Mouse (Mus musculus) left cerebral cortex, postnatal 36 days (tissue): ENCODE data around the gene Prss56. TPM values are rescaled to one million over a fixed set of nuclear protein-coding genes. Genes with fewer than 3 reads are reported as not detected.

Experiments used
- DNase-seq, 2 experiments: peaks; one replicate each; pipeline ENCODE4 v3.0.0; 2021 to 2022; ENCODE audit warnings: low spot score in 2 of 2, mixed read lengths in 1 of 2
- intact Hi-C: fragments of 180-260 bp; cut with DNase I; formaldehyde crosslinking; loops from one replicate; pipeline ENCODE4 v1.15.1; 2025
- total RNA-seq, 2 experiments: library from RNA; stranded (reverse); gene quantifications; 2 replicates each; pipeline ENCODE4 v1.2.3; 2021

Gene Prss56
- total RNA-seq, 2 experiments from 2014 or later: 0.88 to 0.89 TPM

DNA sequence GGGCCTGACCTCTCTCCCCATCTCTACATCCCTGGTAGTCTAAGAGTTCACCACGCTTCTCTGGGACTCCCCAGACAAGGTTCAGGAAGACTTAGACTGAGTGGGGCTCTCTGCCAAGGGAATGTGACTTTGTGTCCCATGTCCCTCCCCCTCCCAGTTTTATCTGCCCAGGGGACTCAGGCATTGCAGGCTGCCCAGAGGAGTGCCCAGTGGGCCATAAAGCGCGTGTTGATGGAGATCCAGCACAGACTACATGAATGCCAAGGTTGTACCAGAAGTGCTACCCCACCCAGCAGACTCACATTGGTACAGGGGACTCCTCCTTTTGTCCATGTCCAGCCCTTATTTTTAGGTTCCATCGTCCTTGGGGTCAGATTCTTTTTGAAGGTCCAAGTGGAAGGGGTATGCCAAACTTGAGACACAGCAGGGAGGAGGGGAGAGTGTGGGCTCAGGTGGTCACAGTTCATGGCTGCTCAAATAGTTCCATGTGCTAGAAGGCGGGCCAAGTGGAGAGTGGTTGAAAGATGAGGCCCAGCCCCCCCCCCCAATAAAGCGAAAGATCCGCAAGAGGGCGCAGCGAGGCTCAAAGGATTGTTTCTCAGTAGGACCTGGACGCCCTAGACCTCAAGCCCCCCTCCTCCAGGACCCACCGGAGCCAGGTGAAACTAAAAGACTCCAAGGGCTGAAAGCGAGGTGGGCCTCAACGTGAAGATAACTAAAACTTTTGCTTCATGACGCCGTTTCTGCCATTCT is 1.1 kb downstream of the Prss56 start:
- intact Hi-C loops: no loop called here
- DNase-seq: no peak

DNA sequence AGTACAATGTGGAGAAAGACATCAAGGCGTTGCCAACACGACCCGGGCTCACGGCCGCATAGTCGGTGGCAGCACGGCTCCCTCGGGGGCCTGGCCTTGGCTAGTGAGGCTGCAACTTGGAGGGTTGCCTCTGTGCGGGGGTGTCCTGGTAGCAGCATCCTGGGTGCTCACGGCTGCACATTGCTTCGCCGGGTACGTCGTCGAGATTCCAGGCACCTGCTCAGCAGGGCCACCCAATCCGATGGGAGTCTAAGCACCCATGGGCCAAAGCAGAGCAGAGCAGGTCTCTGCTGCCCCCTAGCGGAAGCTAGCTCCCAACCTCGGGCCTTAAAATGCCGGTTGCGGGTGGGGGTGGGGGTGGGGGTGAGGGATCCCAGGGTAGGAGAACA is 1.6 kb downstream of the Prss56 start:
- DNase-seq: peak; percentile 64 to 65
- intact Hi-C loops: loop anchor here (5.0 kb wide), 5 partner anchors 87 to 572 kb away; no protein-coding TSS in a partner anchor

DNA sequence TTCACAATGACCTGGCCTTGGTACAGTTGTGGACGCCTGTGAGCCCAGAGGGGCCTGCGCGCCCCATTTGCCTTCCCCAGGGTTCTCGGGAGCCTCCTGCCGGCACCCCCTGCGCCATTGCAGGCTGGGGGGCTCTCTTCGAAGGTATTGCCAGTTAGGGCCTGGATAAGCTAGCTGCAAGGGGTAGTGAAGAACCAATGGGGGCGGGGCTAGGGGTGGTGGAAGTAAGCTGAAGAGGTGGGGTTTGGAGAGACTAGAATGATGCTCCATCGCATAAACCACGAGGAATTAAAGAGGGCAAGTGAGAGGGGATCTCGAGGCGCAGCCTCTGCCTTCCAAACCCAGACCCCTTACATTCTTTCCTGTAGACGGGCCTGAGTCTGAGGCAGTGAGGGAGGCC is 2.4 kb downstream of the Prss56 start:
- intact Hi-C loops: loop anchor here (5.0 kb wide), 5 partner anchors 88 to 573 kb away; no protein-coding TSS in a partner anchor
- no peak for DNase-seq

DNA sequence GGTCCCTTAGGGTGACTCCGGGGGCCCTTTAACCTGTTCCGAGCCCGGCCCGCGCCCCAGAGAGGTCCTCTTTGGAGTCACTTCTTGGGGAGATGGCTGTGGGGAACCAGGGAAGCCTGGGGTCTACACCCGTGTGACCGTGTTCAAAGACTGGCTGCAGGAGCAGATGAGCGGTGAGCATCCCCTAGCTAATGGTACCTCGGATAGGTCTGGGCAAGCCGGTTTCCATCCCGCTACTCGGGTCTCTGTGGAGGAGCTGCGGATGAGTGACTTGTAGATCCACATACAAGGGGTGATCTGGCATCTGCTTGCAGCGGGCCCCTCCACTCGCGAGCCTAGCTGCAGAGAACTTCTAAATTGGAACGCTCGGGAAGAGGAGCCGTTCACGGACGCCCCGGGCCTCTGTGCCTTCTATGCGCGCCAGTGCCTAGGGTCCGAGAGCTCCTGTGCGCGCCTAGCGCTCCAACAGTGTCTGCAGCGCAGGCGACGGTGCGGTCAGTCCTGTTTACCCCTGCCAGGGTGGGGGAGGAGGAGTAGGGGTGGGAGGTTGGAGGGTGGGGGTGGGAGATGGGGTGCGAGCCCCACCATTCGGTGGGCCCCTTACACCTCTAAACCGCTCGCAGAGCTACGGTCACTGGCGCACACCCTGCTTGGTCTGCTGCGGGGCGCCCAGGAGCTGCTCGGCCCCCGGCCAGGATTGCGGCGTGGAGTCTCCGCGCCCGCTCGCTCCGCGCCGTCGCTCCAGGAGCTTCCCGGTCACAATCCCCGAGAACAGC is 3.3 kb downstream of the Prss56 start:
- DNase-seq: peak in 1 of 2 experiments; percentile 19
- intact Hi-C loops: loop anchor here (5.0 kb wide), 5 partner anchors 89 to 574 kb away; no protein-coding TSS in a partner anchor

DNA sequence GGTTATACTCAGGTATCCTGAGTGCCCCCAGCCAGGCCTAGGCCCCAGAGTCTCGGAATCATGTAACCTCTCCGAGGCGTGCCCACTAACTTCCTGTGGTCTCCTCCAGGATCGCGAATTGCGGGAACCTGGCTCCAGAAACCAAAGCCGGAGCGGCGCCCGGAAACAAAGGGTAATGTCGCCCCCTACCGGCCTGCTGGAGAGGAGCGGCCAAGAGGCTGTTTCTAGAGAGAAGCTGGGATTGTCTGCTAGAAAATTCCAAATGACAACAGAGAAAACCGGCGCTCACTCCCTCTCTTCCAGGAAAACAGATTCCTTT is 3.9 kb downstream of the Prss56 start:
- intact Hi-C loops: loop anchor here (5.0 kb wide), 5 partner anchors 90 to 575 kb away; no protein-coding TSS in a partner anchor
- peak; percentile 57 to 68 for DNase-seq

DNA sequence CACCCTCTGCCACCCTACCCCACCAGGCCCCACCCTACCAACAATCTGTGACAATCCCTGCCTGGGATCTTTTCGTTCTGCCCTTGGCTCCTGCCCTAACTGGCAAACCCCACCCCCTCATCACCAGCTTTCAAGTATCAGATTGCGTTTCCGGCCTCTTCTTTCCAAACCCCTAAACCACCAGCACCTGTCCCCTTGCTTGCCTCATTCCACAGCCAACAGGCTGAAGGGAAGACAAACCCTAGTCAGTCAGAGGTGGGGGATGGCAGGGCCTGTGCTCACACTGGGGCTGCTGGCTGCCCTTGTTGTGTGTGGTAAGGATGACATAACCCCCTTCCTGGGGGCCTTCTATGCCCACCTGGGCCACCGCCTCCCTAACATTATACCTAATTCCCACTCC is 7.3 kb downstream of the Prss56 start, which contains the start of gene Chrnd:
Gene Chrnd (plus strand): TSS at position 179 of the 400 bp plus-strand sequence.
- intact Hi-C loops: no loop called here
- no peak for DNase-seq

DNA sequence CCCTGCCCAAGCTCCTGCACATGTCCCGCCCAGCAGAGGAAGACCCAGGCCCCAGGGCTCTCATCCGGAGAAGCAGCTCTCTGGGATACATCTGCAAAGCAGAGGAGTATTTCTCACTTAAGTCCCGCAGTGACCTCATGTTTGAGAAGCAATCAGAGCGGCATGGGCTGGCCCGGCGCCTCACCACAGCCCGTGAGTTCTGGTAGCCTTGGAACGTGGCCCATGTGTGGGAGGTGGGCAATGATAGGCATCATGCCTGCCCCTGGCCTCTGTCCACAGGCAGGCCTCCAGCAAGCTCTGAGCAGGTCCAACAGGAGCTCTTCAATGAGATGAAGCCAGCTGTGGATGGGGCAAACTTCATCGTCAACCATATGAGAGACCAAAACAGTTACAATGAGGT is 14.2 kb downstream of the Prss56 start:
- DNase-seq: no peak
- intact Hi-C loops: no loop called here

DNA sequence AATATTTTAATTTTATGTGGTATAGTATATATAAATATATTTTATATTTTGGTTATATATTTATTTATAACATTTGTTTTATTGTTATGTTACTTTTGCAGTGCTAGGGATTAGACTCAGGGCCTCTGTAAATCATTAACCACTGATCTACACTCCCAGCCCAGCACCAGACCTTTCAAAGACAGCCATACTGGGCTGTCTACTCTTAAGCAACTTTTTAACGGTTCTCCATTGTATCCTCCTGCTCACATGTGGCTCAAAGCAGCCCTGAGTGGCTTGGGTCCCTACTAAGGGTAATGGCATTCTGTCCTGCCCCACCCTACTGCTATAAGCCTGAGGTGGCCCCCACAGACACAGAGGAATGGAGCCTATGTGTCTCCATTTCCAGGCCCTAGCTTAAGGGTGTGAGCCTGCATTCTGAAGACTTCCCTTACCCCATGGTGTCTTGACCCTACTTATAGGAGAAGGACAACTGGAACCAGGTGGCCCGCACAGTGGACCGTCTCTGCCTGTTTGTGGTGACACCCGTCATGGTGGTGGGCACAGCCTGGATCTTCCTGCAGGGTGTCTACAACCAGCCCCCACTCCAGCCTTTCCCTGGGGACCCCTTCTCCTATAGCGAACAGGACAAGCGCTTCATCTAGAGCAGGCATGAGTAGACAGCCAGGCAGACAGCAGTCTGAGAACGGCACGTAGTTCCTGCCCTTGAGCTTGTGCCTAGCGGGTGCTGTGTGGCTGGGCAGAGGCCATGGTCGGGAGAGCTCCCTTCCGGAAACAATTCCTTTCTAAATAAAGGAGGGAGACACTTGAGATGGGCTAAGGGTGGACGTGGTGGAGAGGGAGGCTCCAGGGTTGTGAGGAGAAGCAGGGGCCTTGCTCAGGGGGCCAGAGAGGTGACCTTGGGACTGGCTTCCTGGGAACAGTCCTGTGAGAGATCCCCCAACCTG is 15.3 kb downstream of the Prss56 start:
- DNase-seq: no peak
- intact Hi-C loops: no loop called here

DNA sequence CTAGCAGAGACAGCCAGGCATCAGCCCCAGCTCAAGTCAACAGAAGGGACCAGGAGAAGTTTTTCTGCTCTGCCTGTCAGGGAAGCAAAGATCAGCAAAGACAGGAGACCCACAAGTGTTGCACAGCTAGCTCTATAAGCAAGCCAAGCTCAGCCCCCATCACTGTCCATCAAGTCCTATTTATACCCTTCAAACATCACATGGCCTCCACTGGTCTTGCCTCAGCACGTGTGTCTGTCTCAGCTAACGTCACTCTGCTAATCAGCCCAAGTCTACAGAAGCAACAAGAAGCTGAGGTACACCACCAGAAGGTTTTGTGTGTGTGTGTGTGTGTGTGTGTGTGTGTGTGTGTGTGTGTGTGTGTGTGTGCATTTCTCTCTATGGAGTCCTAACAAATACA is 17.7 kb downstream of the Prss56 start:
- intact Hi-C loops: no loop called here

DNA sequence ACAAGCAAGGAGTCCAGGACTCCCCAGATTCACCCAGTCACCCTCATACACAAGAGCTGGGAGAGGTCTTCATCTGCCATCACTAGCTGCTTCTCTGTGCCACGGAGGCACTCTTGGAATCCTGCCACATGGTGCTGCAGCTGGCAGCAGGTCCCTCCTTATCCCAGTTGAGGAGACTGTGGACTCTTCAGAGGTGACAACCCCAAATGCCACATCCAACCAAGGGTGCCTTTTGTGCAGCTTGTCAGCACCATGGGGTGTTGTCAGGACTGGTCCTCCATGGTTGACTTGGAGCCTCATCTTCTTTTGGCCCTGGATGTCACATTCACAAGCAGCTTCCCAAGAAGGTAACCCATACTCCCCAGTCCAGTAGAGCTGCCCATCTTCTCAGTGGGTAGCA is 18.7 kb downstream of the Prss56 start:
- DNase-seq: no peak
- intact Hi-C loops: no loop called here

More for the DNA sequence above, 17.7 kb downstream of the Prss56 start:
- no peak for DNase-seq

DNA sequence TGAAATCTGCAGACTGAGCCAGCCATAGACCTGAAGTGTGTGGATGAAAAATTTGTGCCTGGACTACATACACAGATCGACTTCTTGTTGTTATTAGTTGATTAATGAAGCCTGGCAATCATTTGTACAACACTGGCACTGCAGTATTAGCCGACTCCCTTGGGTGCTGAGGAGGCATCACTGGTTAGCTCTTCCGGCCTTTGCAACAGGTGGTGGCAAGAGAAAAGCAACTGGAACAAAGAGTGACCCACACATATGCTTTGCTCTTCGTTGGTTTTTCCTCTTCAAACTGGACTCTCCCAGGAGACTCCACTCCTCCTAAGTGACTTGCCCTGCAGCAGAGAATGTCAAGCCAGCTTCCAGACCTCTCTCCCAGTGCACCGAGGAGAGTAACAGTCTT is 20.7 kb downstream of the Prss56 start:
- intact Hi-C loops: no loop called here

DNA sequence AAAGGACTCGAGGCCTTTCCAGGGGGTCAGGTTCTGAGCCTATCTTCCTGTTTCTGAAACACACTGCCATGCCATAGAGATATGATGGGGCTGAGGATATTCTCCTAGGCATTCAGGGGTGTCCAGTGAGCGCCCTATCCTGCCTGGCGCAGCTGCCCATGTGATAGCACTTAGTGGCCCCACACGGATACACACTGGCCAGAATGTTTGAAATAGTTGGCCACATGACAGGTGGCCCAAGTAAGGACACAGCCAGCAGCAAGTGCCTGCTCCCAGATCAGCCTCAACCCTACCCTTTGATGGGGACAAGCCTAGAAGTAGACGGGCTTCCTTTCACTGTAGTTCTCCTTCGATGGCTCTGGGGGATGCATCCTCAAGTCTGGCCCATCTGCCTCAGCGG is 21.4 kb downstream of the Prss56 start, which contains the start of gene Chrng:
Gene Chrng (plus strand): TSS at position 193 of the 400 bp plus-strand sequence.
- intact Hi-C loops: no loop called here
- DNase-seq: no peak

More for the DNA sequence above, 20.7 kb downstream of the Prss56 start:
- DNase-seq: no peak

DNA sequence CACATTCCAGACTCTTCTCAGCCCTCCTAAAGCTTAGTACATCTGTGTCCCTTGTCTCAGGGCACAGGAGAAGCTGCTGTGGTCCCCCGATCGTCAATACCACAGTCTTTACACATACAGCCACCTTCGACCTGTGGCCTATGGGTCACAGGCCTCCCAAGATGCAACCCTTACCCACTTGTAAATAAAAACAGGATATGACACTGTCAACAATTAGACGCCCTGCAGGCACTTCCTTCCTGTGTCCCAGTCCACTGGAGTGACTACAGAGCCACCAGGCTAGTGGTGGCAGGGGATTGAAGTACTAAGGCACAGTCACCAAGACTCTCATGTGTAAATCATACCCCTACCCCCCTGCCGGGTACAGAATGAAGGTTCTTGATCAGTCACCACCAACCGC is 21.9 kb downstream of the Prss56 start:
- intact Hi-C loops: no loop called here
- no peak for DNase-seq

DNA sequence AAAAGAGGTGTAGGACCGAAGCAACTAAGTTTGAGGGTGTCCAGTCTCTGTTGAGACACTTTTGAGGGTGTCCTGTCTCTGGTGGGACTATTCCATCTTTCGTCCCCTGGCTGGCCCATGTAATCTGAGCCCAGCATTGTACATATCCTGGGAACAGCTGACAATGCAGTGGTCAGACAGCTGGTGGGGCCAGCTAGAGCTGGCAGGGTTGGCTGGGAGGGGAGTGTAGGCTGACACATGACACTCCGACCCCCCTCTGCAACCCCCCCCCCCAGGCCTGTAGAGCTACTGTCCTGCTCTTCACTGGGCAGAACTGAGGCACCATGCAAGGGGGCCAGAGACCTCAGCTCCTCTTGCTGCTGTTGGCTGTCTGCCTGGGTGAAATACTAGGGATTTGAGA is 22.4 kb downstream of the Prss56 start:
- no peak for DNase-seq
- intact Hi-C loops: no loop called here

DNA sequence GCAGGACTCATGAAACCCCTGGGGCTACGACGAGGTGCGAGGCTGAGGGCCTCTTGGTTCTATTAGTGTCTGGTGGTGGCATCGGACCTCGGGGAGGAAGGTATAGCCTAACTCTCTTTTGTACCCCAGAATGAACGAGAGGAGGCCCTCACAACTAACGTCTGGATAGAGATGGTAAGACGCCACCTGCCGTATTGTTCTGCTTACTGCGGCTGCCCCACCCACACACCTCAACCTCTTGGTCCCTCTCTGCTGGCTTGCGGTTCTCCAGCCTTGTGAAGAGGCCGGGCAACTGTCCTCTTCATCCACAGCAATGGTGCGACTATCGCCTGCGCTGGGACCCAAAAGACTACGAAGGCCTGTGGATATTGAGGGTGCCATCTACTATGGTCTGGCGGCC is 23.2 kb downstream of the Prss56 start:
- intact Hi-C loops: no loop called here
- no peak for DNase-seq

DNA sequence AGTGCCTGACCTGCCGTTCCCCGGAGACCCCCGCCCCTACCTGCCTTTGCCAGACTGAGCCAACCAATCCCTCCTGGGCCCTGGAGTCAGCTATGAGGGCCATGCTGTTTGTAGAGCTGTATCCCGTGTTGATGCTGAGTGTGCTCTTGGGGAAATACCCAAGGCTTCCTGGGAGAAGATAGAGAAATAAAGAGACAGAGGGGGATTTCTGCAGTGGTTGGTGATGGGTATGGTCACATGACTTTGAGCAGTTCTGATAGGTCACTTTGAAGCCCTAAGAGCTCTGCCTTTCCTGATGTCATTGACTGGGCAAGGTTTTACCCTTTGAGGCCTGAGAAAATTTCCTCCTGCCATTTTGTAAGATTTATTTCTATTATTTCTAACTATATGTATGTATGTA is 28.3 kb downstream of the Prss56 start:
- intact Hi-C loops: no loop called here
- DNase-seq: no peak

DNA sequence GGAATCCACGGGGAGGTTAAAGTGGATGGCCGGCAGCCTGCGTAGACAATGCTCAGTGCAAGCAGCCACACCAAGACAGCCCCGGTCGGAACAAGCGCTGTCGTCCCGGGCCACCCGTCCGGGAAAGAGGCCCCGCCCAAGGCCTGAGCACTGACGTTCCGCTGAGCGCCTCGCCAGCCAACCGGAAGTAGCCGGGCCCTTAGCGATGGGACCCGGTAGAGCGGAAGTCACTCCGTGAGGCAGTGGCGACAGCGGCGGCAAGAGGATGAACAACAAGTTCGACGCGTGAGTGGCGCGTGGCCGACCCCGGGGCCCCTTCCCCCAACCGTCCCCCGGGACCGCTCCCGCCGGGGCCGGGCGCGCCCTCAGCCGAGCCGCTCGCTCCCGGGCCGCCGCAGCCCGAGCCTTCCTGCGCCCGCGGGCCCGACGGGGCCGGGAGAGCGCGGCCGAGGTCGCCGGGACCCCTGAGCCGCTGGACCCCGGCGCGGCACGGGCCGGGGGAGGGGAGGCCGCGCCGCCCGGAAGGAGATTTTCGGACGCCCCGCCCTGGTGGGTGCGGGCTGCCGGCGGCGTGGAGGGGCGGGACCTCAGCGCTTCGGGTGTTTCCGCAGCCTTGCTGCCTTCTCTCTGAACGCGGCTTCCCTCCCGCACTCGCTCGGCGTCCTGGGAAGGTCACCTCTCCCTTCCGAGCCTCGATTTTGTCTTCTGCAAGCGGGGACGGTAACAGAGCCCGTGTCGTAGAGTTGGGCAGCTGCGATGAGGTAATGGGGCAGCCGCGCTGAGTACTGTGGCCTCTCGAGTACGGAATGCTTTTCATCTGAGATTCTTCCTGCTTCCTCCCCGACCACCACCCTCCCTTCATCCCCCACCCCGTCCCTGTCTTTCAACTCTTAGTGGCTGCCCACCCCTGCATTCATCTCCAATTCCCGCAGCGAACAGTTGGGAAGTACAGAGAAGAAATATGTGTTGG is 30.9 kb downstream of the Prss56 start, which contains the start of gene Eif4e2:
Gene Eif4e2 (plus strand): TSS at position 180 of the 970 bp plus-strand sequence.
- peak; percentile 89 to 91 for DNase-seq
- intact Hi-C loops: no loop called here

DNA sequence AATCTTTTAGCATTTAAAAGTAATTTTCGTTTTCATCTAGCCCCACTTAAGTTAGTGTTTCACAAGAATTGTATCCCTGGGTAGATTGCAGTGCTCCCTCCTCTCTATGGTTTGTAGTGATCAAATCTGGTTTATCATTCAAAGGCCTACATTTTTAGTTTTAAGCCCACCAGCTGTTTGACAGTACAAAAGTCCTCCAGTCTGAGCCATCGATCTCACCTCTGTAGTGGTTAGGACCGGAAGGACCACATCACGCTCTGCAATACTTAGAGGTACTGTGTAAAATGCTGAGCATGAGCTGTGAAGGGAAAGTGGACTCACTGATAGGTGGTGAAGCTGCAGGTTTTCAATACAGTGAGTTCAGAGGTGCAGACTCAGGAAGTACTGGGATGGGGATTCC is 31.6 kb downstream of the Prss56 start:
- DNase-seq: no peak
- intact Hi-C loops: no loop called here

DNA sequence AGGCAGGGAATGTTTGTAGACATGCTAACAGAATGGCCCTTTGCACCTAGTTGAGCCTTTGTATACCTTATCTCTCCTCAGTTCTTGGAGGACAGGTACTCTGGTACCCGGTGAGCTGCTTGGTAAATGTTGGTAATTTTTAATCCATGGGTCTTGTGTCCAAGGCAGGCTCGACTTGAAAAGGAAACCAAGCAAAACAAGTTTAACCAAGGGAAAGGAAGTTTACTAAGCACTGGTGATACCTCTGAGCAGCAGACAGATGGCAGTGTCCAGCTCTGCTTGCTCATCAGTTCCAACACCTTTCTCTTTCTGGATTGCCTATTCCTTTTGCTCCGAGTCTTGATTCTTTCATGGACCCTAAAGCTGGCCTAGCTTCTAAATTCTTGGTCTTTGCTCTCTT is 34.8 kb downstream of the Prss56 start:
- DNase-seq: no peak
- intact Hi-C loops: no loop called here
